Mouse (Mus musculus) G1E (cell line): Measurements from ENCODE around the gene Bbs4.

Experiments used
- CTCF ChIP-seq: IDR thresholded peaks from 2 replicates; pipeline ENCODE4 v1.5.1; 2012; ENCODE audit warnings: low read depth, low read length, inconsistent platforms, mixed read lengths
- GATA1 ChIP-seq: IDR thresholded peaks from 2 replicates; pipeline ENCODE4 v1.6.1; 2012; ENCODE audit warnings: borderline replicate concordance, low read length, inconsistent platforms, mixed read lengths
- GATA2 ChIP-seq: IDR thresholded peaks from 2 replicates; pipeline ENCODE4 v1.6.1; 2012; ENCODE audit warnings: low read depth, low read length, inconsistent platforms, borderline replicate concordance
- POLR2AphosphoS5 ChIP-seq: IDR thresholded peaks from 2 replicates; pipeline ENCODE4 v1.6.1; 2012; ENCODE audit warnings: low read depth, low read length, inconsistent platforms; ENCODE audit not compliant: insufficient replicate concordance
- TAL1 ChIP-seq: conservative IDR thresholded peaks from 2 replicates; pipeline ENCODE4 v1.6.1; 2012; ENCODE audit warnings: low read depth, low read length, inconsistent platforms, mixed read lengths

- TF ChIP-seq CTCF (no peak), GATA1 (no peak), POLR2AphosphoS5 (no peak), GATA2 (no peak), TAL1 (no peak)
Observed at GRCm38 (mm10) chr9:59330055-59330454, 23.3 kb downstream of the Bbs4 start.
